Mouse (Mus musculus): ENCODE results near the gene Mapk8ip3. TPM values are rescaled to one million over a fixed set of nuclear protein-coding genes. Genes with fewer than 3 reads are reported as not detected.

The Mapk8ip3 gene
- polyA plus RNA-seq (2015; fragmentation: Nextera tagmentation; extraction: Ambion mirVana): 58.6 and 70.9 TPM in 2 replicates

GRCm38 (mm10) chr17:24936259-24937237 lies at the start of gene Mapk8ip3:
Gene Mapk8ip3, minus strand, starts transcription at chr17:24936977.

GRCm38 (mm10) chr17:24960135-24960851 lies 23.5 kb upstream of the Mapk8ip3 start, which contains the start of gene Jpt2:
Gene Jpt2, minus strand, starts transcription at chr17:24960689.

GRCm38 (mm10) chr17:24896241-24896992 lies 40.4 kb downstream of the Mapk8ip3 start, which contains the start of gene Nme3:
Gene Nme3, plus strand, starts transcription at chr17:24896500.

GRCm38 (mm10) chr17:24894995-24895547 lies 41.7 kb downstream of the Mapk8ip3 start, which contains the start of the genes Eme2 and Mrps34:
Gene Eme2, minus strand, starts transcription at chr17:24895087.
Gene Mrps34, plus strand, starts transcription at chr17:24895116.

GRCm38 (mm10) chr17:24886134-24886931 lies 50.4 kb downstream of the Mapk8ip3 start, which contains the start of the genes Nubp2 and Spsb3:
Gene Nubp2, minus strand, starts transcription at chr17:24886349.
Gene Spsb3, plus strand, starts transcription at chr17:24886643.

GRCm38 (mm10) chr17:24865776-24866175 lies 71.0 kb downstream of the Mapk8ip3 start, which contains the start of gene Igfals:
Gene Igfals, plus strand, starts transcription at chr17:24865997.

GRCm38 (mm10) chr17:24850065-24850772 lies 86.6 kb downstream of the Mapk8ip3 start, which contains the start of gene Fahd1:
Gene Fahd1, minus strand, starts transcription at chr17:24850364.

Other genes with a start within 250 kb of the Mapk8ip3 start
- 269 and 290 TPM in 2 replicates for gene Syngr3, start 247.0 kb downstream of the Mapk8ip3 start, polyA plus RNA-seq (2015; fragmentation: Nextera tagmentation; extraction: Ambion mirVana)
- gene Gfer, start 240.8 kb downstream of the Mapk8ip3 start, polyA plus RNA-seq (2015; fragmentation: Nextera tagmentation; extraction: Ambion mirVana): 38.1 and 38.9 TPM in 2 replicates
- 1.7 and 2.3 TPM in 2 replicates for gene Noxo1, start 240.7 kb downstream of the Mapk8ip3 start, polyA plus RNA-seq (2015; fragmentation: Nextera tagmentation; extraction: Ambion mirVana)
- gene Tbl3, start 229.3 kb downstream of the Mapk8ip3 start, polyA plus RNA-seq (2015; fragmentation: Nextera tagmentation; extraction: Ambion mirVana): 43.3 and 47.7 TPM in 2 replicates
- not detected in 2 replicates for gene Rnf151, start 218.9 kb downstream of the Mapk8ip3 start, polyA plus RNA-seq (2015; fragmentation: Nextera tagmentation; extraction: Ambion mirVana)
- gene Rps2, start 218.9 kb downstream of the Mapk8ip3 start, polyA plus RNA-seq (2015; fragmentation: Nextera tagmentation; extraction: Ambion mirVana): 836 and 837 TPM in 2 replicates
- 375 and 378 TPM in 2 replicates for gene Ndufb10, start 212.5 kb downstream of the Mapk8ip3 start, polyA plus RNA-seq (2015; fragmentation: Nextera tagmentation; extraction: Ambion mirVana)
- 0.27 and 0.40 TPM in 2 replicates for gene Rpl3l, start 209.2 kb downstream of the Mapk8ip3 start, polyA plus RNA-seq (2015; fragmentation: Nextera tagmentation; extraction: Ambion mirVana)
- 24.4 and 29.7 TPM in 2 replicates for gene Msrb1, start 200.3 kb downstream of the Mapk8ip3 start, polyA plus RNA-seq (2015; fragmentation: Nextera tagmentation; extraction: Ambion mirVana)
- gene Hs3st6, start 184.0 kb downstream of the Mapk8ip3 start, polyA plus RNA-seq (2015; fragmentation: Nextera tagmentation; extraction: Ambion mirVana): 0.20 and 0.57 TPM in 2 replicates
- not detected in 2 replicates for gene Meiob, start 132.7 kb downstream of the Mapk8ip3 start, polyA plus RNA-seq (2015; fragmentation: Nextera tagmentation; extraction: Ambion mirVana)
- 101 and 108 TPM in 2 replicates for gene Hagh, start 96.8 kb downstream of the Mapk8ip3 start, polyA plus RNA-seq (2015; fragmentation: Nextera tagmentation; extraction: Ambion mirVana)
- 28.1 and 29.5 TPM in 2 replicates for gene Fahd1, start 86.6 kb downstream of the Mapk8ip3 start, polyA plus RNA-seq (2015; fragmentation: Nextera tagmentation; extraction: Ambion mirVana)
- 0.25 and 0.35 TPM in 2 replicates for gene Igfals, start 71.0 kb downstream of the Mapk8ip3 start, polyA plus RNA-seq (2015; fragmentation: Nextera tagmentation; extraction: Ambion mirVana)
- 61.6 and 67.5 TPM in 2 replicates for gene Nubp2, start 50.6 kb downstream of the Mapk8ip3 start, polyA plus RNA-seq (2015; fragmentation: Nextera tagmentation; extraction: Ambion mirVana)
- 85.2 and 90.4 TPM in 2 replicates for gene Spsb3, start 50.3 kb downstream of the Mapk8ip3 start, polyA plus RNA-seq (2015; fragmentation: Nextera tagmentation; extraction: Ambion mirVana)
- 28.3 and 29.9 TPM in 2 replicates for gene Eme2, start 41.9 kb downstream of the Mapk8ip3 start, polyA plus RNA-seq (2015; fragmentation: Nextera tagmentation; extraction: Ambion mirVana)
- 131 and 137 TPM in 2 replicates for gene Mrps34, start 41.9 kb downstream of the Mapk8ip3 start, polyA plus RNA-seq (2015; fragmentation: Nextera tagmentation; extraction: Ambion mirVana)
- 123 TPM in 2 replicates for gene Nme3, start 40.5 kb downstream of the Mapk8ip3 start, polyA plus RNA-seq (2015; fragmentation: Nextera tagmentation; extraction: Ambion mirVana)
- gene Jpt2, start 23.7 kb upstream of the Mapk8ip3 start, polyA plus RNA-seq (2015; fragmentation: Nextera tagmentation; extraction: Ambion mirVana): 43.4 and 45.3 TPM in 2 replicates
- gene Cramp1l, start 78.8 kb upstream of the Mapk8ip3 start, polyA plus RNA-seq (2015; fragmentation: Nextera tagmentation; extraction: Ambion mirVana): 5.0 and 5.6 TPM in 2 replicates
- gene Ift140, start 79.1 kb upstream of the Mapk8ip3 start, polyA plus RNA-seq (2015; fragmentation: Nextera tagmentation; extraction: Ambion mirVana): 10.6 and 12.1 TPM in 2 replicates
- gene Tmem204, start 146.6 kb upstream of the Mapk8ip3 start, polyA plus RNA-seq (2015; fragmentation: Nextera tagmentation; extraction: Ambion mirVana): 10.5 and 10.7 TPM in 2 replicates
- 38.9 and 43.9 TPM in 2 replicates for gene Telo2, start 179.0 kb upstream of the Mapk8ip3 start, polyA plus RNA-seq (2015; fragmentation: Nextera tagmentation; extraction: Ambion mirVana)
- 0.50 and 0.94 TPM in 2 replicates for gene Ptx4, start 183.8 kb upstream of the Mapk8ip3 start, polyA plus RNA-seq (2015; fragmentation: Nextera tagmentation; extraction: Ambion mirVana)
- 19.8 and 20.7 TPM in 2 replicates for gene Clcn7, start 196.4 kb upstream of the Mapk8ip3 start, polyA plus RNA-seq (2015; fragmentation: Nextera tagmentation; extraction: Ambion mirVana)
- gene Ccdc154, start 225.5 kb upstream of the Mapk8ip3 start, polyA plus RNA-seq (2015; fragmentation: Nextera tagmentation; extraction: Ambion mirVana): not detected in 2 replicates
- not detected in 2 replicates for gene Gm38655, start 238.5 kb upstream of the Mapk8ip3 start, polyA plus RNA-seq (2015; fragmentation: Nextera tagmentation; extraction: Ambion mirVana)
- gene BC003965, start 247.6 kb upstream of the Mapk8ip3 start, polyA plus RNA-seq (2015; fragmentation: Nextera tagmentation; extraction: Ambion mirVana): 29.8 and 30.3 TPM in 2 replicates

Measured in neural tube, postnatal 0 days (tissue).